Comparison of ENCODE assay signal across 9 mouse cellular contexts in the genomic region with DNA sequence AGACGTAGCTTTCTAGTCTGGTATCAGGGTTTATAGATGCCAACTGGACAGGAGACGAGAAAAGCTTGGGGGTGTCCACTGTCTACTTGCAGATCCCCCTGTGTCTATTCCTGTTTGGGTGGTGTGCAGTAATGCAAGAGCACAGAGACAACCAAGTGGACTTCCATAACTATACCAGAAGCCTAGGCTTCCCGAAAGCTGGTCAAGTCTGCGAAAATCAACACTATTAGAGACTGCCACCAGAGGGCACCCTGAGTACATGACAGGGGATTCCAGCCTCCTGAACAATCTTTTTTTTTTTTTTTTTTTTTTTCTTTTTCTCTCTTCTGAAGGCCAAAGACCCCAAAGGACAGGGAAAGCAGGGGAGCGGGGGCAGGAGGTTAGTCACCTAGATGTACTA. TPM values are rescaled to one million over a fixed set of nuclear protein-coding genes. Genes with fewer than 3 reads are reported as not detected.
DNase-seq lines count a peak whose midpoint lies in the region; ATAC-seq and TF ChIP-seq lines count a peak whose summit lies in the region.
"Had no signal": no experiment of that assay in that cellular context is flagged by ENCODE, and none has a peak within 500 bp of the region (broad histone marks: within the 10 kb centered on the region; RNA-seq: fewer than 3 reads in every experiment).

No protein-coding gene starts in this region.

- H3K9ac ChIP-seq in lung, embryonic 14.5 days = no peak overlapping the region
- H3K9ac ChIP-seq: liver, embryonic 15.5 days had no signal

- H3K36me3 ChIP-seq in lung, embryonic 14.5 days (ENCODE audit: insufficient read depth) = no peaks in the 10 kb centered on the region
- H3K36me3 ChIP-seq: liver, embryonic 15.5 days had no signal

- peak; percentile 59; the same call in 1 of the 2 replicates for ATAC-seq in lung, embryonic 14.5 days (ENCODE audit: insufficient read depth)

- no peak overlapping the region for H3K4me3 ChIP-seq in lung, embryonic 14.5 days (ENCODE audit: low read depth, low read length)
- H3K4me3 ChIP-seq: liver, embryonic 15.5 days had no signal

- no peaks in the 10 kb centered on the region for H3K4me1 ChIP-seq in lung, embryonic 14.5 days (ENCODE audit: insufficient read depth)
- H3K4me1 ChIP-seq: liver, embryonic 15.5 days had no signal

- TF ChIP-seq CTCF in lung, embryonic 14.5 days (IDR thresholded peaks at IDR 0.05; ENCODE audit: low read depth) = peak; percentile 88

- H3K27me3 ChIP-seq in lung, embryonic 14.5 days (ENCODE audit: insufficient read depth, low read length) = peaks cover 41% of the 10 kb centered on the region

- WGBS in lung, embryonic 14.5 days = 14% methylated on average over 5 of the region's 5 CpGs

- no peak overlapping the region for H3K4me2 ChIP-seq in lung, embryonic 14.5 days
- H3K4me2 ChIP-seq: liver, embryonic 15.5 days had no signal

- peak; percentile 31 to 57 for DNase-seq in CD8-positive naive resting alpha-beta T cell, adult 2 months (ENCODE audit: low read depth in 2 of 2, low spot score in 2 of 2)
- peak; percentile 68 for DNase-seq in R1 (ENCODE audit: low read depth, low spot score)
- DNase-seq in cerebellum, adult 9-11 months = peak; percentile 49
- DNase-seq in gastrocnemius, postnatal 10 days = peak; percentile 84
- peak; percentile 90 for DNase-seq in kidney, postnatal 4 days
- DNase-seq in lung, embryonic 14.5 days = peak; percentile 93
- DNase-seq in right cerebral cortex, postnatal 36 days (ENCODE audit: low spot score in 2 of 2) = peak; percentile 53 to 68
- DNase-seq in urinary bladder, postnatal 4 days (ENCODE audit: low spot score in 2 of 2) = peak; percentile 52 to 84

- no peaks in the 10 kb centered on the region for H3K9me3 ChIP-seq in lung, embryonic 14.5 days (ENCODE audit: low read depth, low read length)
- H3K9me3 ChIP-seq: liver, embryonic 15.5 days had no signal

- no peak overlapping the region for H3K27ac ChIP-seq in lung, embryonic 14.5 days (ENCODE audit: low read depth)
- H3K27ac ChIP-seq: liver, embryonic 15.5 days had no signal

RNA-seq across cellular contexts. Expression of a gene that starts 12.4 kb away (rescaled TPM):
- not detected for total RNA-seq in gastrocnemius, postnatal 10 days (2021)
- not detected in 2 replicates for polyA plus RNA-seq in lung, embryonic 14.5 days (2014; fragmentation: Nextera tagmentation; extraction: Ambion mirVana)
- polyA plus RNA-seq: liver, embryonic 15.5 days had no signal

RNA-seq across cellular contexts. Expression of a gene that starts 18.6 kb away (rescaled TPM):
- total RNA-seq in gastrocnemius, postnatal 10 days (2021) = not detected
- not detected in 2 replicates for polyA plus RNA-seq in lung, embryonic 14.5 days (2014; fragmentation: Nextera tagmentation; extraction: Ambion mirVana)
- polyA plus RNA-seq: liver, embryonic 15.5 days had no signal

RNA-seq across cellular contexts. Expression of a gene that starts 36.9 kb away (rescaled TPM):
- total RNA-seq in gastrocnemius, postnatal 10 days (2021) = not detected
- polyA plus RNA-seq in lung, embryonic 14.5 days (2014; fragmentation: Nextera tagmentation; extraction: Ambion mirVana) = not detected in 2 replicates
- polyA plus RNA-seq: liver, embryonic 15.5 days had no signal
